Mouse (Mus musculus) MEL (cell line): ENCODE data around the gene Slc4a4.

Experiments
- CTCF ChIP-seq, 3 experiments: IDR thresholded peaks in 2 of 3; conservative IDR thresholded peaks in 1 of 3; 2 replicates each; pipeline ENCODE4 v1.5.1; 2011 to 2012; ENCODE audit warnings: low read length in 3 of 3, low read depth in 2 of 3, mild to moderate bottlenecking in 2 of 3, improper control_type of control experiment in 1 of 3, inconsistent platforms in 1 of 3, mixed read lengths in 1 of 3, moderate library complexity in 1 of 3; ENCODE audit not compliant: control insufficient read depth in 1 of 3, insufficient read depth in 1 of 3, poor library complexity in 1 of 3, severe bottlenecking in 1 of 3
- ELF1 ChIP-seq: IDR thresholded peaks from 2 replicates; pipeline ENCODE4 v1.6.1; 2014; ENCODE audit warnings: low read depth, mild to moderate bottlenecking, inconsistent platforms, low read length, improper control_type of control experiment, moderate library complexity
- EP300 ChIP-seq, 2 experiments: IDR thresholded peaks; 2 replicates each; pipeline ENCODE4 v1.6.1; 2011; ENCODE audit warnings: improper control_type of control experiment in 2 of 2, low read length in 2 of 2, low read depth in 1 of 2, mild to moderate bottlenecking in 1 of 2
- MAX ChIP-seq: IDR thresholded peaks from 2 replicates; pipeline ENCODE4 v1.6.1; 2011; ENCODE audit warnings: low read length, improper control_type of control experiment
- POLR2A ChIP-seq, 2 experiments: IDR thresholded peaks; 2 replicates each; pipeline ENCODE4 v1.6.1; 2011 to 2012; ENCODE audit warnings: low read length in 2 of 2, mild to moderate bottlenecking in 2 of 2, control low read depth in 1 of 2, improper control_type of control experiment in 1 of 2, low read depth in 1 of 2, moderate library complexity in 1 of 2; ENCODE audit not compliant: control insufficient read depth in 1 of 2, insufficient read depth in 1 of 2, poor library complexity in 1 of 2

GRCm38 (mm10) chr5:89229606-89230005, 343.0 kb downstream of the Slc4a4 start:
- TF ChIP-seq EP300 (IDR thresholded peaks at IDR 0.05; ENCODE audit: low read depth in 1 of 2, low read length in 2 of 2) (no peak), ELF1 (no peak), POLR2A (IDR thresholded peaks at IDR 0.05; ENCODE audit: control insufficient read depth in 1 of 2, insufficient read depth in 1 of 2, low read depth in 1 of 2, low read length in 2 of 2, poor library complexity in 1 of 2) (no peak), CTCF (IDR thresholded peaks at IDR 0.05 in 2 of 3, conservative IDR thresholded peaks at IDR 0.05 in 1 of 3; ENCODE audit: control insufficient read depth in 1 of 3, insufficient read depth in 1 of 3, low read depth in 2 of 3, low read length in 3 of 3, poor library complexity in 1 of 3, severe bottlenecking in 1 of 3) (no peak), MAX (no peak)
